ENCODE assay signal across 19 mouse cellular contexts in genomic region chr3:134588630-134589029, GRCm38 (mm10).
DNase-seq lines count a peak whose midpoint lies in the region; ATAC-seq and TF ChIP-seq lines count a peak whose summit lies in the region.
"Had no signal": no experiment of that assay in that cellular context is flagged by ENCODE, and none has a peak within 500 bp of the region (broad histone marks: within the 10 kb centered on the region; RNA-seq: fewer than 3 reads in every experiment).

No protein-coding gene starts in this region.

- no peaks in the 10 kb centered on the region for H3K9me3 ChIP-seq in forebrain, embryonic 13.5 days (replicated peaks)
- H3K9me3 ChIP-seq in forebrain, embryonic 16.5 days (ENCODE audit: control insufficient read depth, low read length): no peaks in the 10 kb centered on the region
- no peaks in the 10 kb centered on the region for H3K9me3 ChIP-seq in hindbrain, postnatal 0 days (ENCODE audit: low read length)
- no peaks in the 10 kb centered on the region for H3K9me3 ChIP-seq in hindbrain, embryonic 11.5 days (ENCODE audit: control insufficient read depth, low read length)
- no peaks in the 10 kb centered on the region for H3K9me3 ChIP-seq in neural tube, embryonic 13.5 days
- H3K9me3 ChIP-seq: intestine, embryonic 15.5 days had no signal

- 11% methylated on average over 2 of the region's 2 CpGs for WGBS in forebrain, embryonic 13.5 days
- 2% methylated on average over 2 of the region's 2 CpGs for WGBS in forebrain, embryonic 16.5 days
- WGBS in hindbrain, postnatal 0 days: 25% methylated on average over 2 of the region's 2 CpGs
- WGBS in hindbrain, embryonic 11.5 days: 27% methylated on average over 2 of the region's 2 CpGs
- WGBS in neural tube, embryonic 13.5 days: 12% methylated on average over 2 of the region's 2 CpGs

- no peaks in the 10 kb centered on the region for H3K27me3 ChIP-seq in forebrain, embryonic 13.5 days
- no peaks in the 10 kb centered on the region for H3K27me3 ChIP-seq in forebrain, embryonic 16.5 days (replicated peaks; ENCODE audit: control insufficient read depth, insufficient read depth, low read length)
- H3K27me3 ChIP-seq in hindbrain, postnatal 0 days (ENCODE audit: insufficient read depth, low read length): no peaks in the 10 kb centered on the region
- H3K27me3 ChIP-seq in hindbrain, embryonic 11.5 days (ENCODE audit: control insufficient read depth, insufficient read depth, low read length): no peaks in the 10 kb centered on the region
- no peaks in the 10 kb centered on the region for H3K27me3 ChIP-seq in neural tube, embryonic 13.5 days
- H3K27me3 ChIP-seq: intestine, embryonic 15.5 days had no signal

- ATAC-seq in forebrain, embryonic 13.5 days: peak; percentile 48; the same call in 1 of the 2 replicates
- no peak for ATAC-seq in forebrain, embryonic 16.5 days
- ATAC-seq in hindbrain, postnatal 0 days: no peak
- no peak for ATAC-seq in hindbrain, embryonic 11.5 days (ENCODE audit: low FRiP score)
- 0 out of 2 replicates have a peak, but pooled peaks have one; percentile 23 for ATAC-seq in neural tube, embryonic 13.5 days (ENCODE audit: low read depth)
- ATAC-seq: activated CD4-positive, CD25-positive, alpha-beta regulatory T cell, adult 4 months; forebrain, postnatal 0 days; intestine, embryonic 15.5 days had no signal

- H3K27ac ChIP-seq in forebrain, embryonic 13.5 days: no peak overlapping the region
- no peak overlapping the region for H3K27ac ChIP-seq in forebrain, embryonic 16.5 days (ENCODE audit: low read length)
- H3K27ac ChIP-seq in hindbrain, postnatal 0 days: no peak overlapping the region
- no peak overlapping the region for H3K27ac ChIP-seq in hindbrain, embryonic 11.5 days (ENCODE audit: low read depth, low read length)
- H3K27ac ChIP-seq in neural tube, embryonic 13.5 days (replicated peaks): no peak overlapping the region
- H3K27ac ChIP-seq: gastrocnemius, adult 2 months; hindbrain, embryonic 14.5 days; intestine, embryonic 15.5 days had no signal

- no peak overlapping the region for H3K9ac ChIP-seq in forebrain, embryonic 13.5 days
- H3K9ac ChIP-seq in forebrain, embryonic 16.5 days (replicated peaks; ENCODE audit: low read depth, low read length): no peak overlapping the region
- H3K9ac ChIP-seq in hindbrain, postnatal 0 days (replicated peaks; ENCODE audit: low read length): no peak overlapping the region
- no peak overlapping the region for H3K9ac ChIP-seq in hindbrain, embryonic 11.5 days (ENCODE audit: low read depth, low read length)
- no peak overlapping the region for H3K9ac ChIP-seq in neural tube, embryonic 13.5 days
- H3K9ac ChIP-seq: forebrain, postnatal 0 days; hindbrain, embryonic 14.5 days; intestine, embryonic 15.5 days had no signal

- no peaks in the 10 kb centered on the region for H3K36me3 ChIP-seq in forebrain, embryonic 13.5 days (ENCODE audit: poor library complexity, severe bottlenecking)
- no peaks in the 10 kb centered on the region for H3K36me3 ChIP-seq in forebrain, embryonic 16.5 days (ENCODE audit: control insufficient read depth, insufficient read depth)
- H3K36me3 ChIP-seq in hindbrain, postnatal 0 days (ENCODE audit: insufficient read depth, low read length): no peaks in the 10 kb centered on the region
- H3K36me3 ChIP-seq in hindbrain, embryonic 11.5 days (ENCODE audit: control insufficient read depth, insufficient read depth, low read length): no peaks in the 10 kb centered on the region
- no peaks in the 10 kb centered on the region for H3K36me3 ChIP-seq in neural tube, embryonic 13.5 days
- H3K36me3 ChIP-seq: intestine, embryonic 15.5 days had no signal

- TF ChIP-seq CTCF in hindbrain, postnatal 0 days (IDR thresholded peaks at IDR 0.05; ENCODE audit: low read depth): no peak

- H3K4me1 ChIP-seq in forebrain, embryonic 13.5 days: no peaks in the 10 kb centered on the region
- H3K4me1 ChIP-seq in forebrain, embryonic 16.5 days (replicated peaks; ENCODE audit: control insufficient read depth, insufficient read depth, low read length): no peaks in the 10 kb centered on the region
- no peaks in the 10 kb centered on the region for H3K4me1 ChIP-seq in hindbrain, postnatal 0 days (ENCODE audit: insufficient read depth, low read length)
- no peaks in the 10 kb centered on the region for H3K4me1 ChIP-seq in hindbrain, embryonic 11.5 days (replicated peaks; ENCODE audit: control insufficient read depth, insufficient read depth, low read length)
- H3K4me1 ChIP-seq in neural tube, embryonic 13.5 days (replicated peaks): no peaks in the 10 kb centered on the region
- H3K4me1 ChIP-seq: intestine, embryonic 15.5 days had no signal

- H3K4me2 ChIP-seq in forebrain, embryonic 13.5 days: no peak overlapping the region
- no peak overlapping the region for H3K4me2 ChIP-seq in forebrain, embryonic 16.5 days (ENCODE audit: low read length)
- H3K4me2 ChIP-seq in hindbrain, postnatal 0 days (ENCODE audit: low read depth, low read length): no peak overlapping the region
- no peak overlapping the region for H3K4me2 ChIP-seq in hindbrain, embryonic 11.5 days (replicated peaks; ENCODE audit: low read depth, low read length)
- no peak overlapping the region for H3K4me2 ChIP-seq in neural tube, embryonic 13.5 days
- H3K4me2 ChIP-seq: heart, embryonic 11.5 days; hindbrain, embryonic 14.5 days; intestine, embryonic 15.5 days had no signal

- no peak overlapping the region for H3K4me3 ChIP-seq in forebrain, embryonic 13.5 days
- H3K4me3 ChIP-seq in forebrain, embryonic 16.5 days (replicated peaks; ENCODE audit: low read length): no peak overlapping the region
- no peak overlapping the region for H3K4me3 ChIP-seq in hindbrain, postnatal 0 days (ENCODE audit: low read length)
- H3K4me3 ChIP-seq in hindbrain, embryonic 11.5 days (ENCODE audit: low read depth, low read length): no peak overlapping the region
- H3K4me3 ChIP-seq in neural tube, embryonic 13.5 days: no peak overlapping the region
- H3K4me3 ChIP-seq: gastrocnemius, adult 2 months; intestine, embryonic 15.5 days had no signal

- peak; percentile 15 for DNase-seq in hindbrain, postnatal 0 days (ENCODE audit: low spot score)
- DNase-seq in hindbrain, embryonic 11.5 days (ENCODE audit: low spot score): no peak
- DNase-seq in neural tube, embryonic 10.5 days (ENCODE audit: extremely low spot score, low spot score): no peak
- DNase-seq: adrenal gland, adult 8-10 months; adrenal gland, postnatal 25 days; cerebellum, adult 18-20 months; cerebellum, adult 9-10 months; cerebellum, postnatal 14 days; forebrain, postnatal 0 days; gastrocnemius, adult 2 months; gastrocnemius, postnatal 14 days; heart, adult 11 months had no signal

Comparison
In these comparisons a context has a peak if more than half of its experiments do, and no peak if none do; other contexts are left out.
1. ATAC-seq: peak in forebrain, embryonic 13.5 days (single experiment) and neural tube, embryonic 13.5 days (single experiment); none in forebrain, embryonic 16.5 days (single experiment), hindbrain, postnatal 0 days (single experiment) and hindbrain, embryonic 11.5 days (single experiment).